Mouse (Mus musculus): ENCODE data around the gene Rbm41. TPM values are rescaled to one million over a fixed set of nuclear protein-coding genes. Genes with fewer than 3 reads are reported as not detected.

Rbm41 gene
- 5.6 and 6.5 TPM in 2 replicates for polyA plus RNA-seq (2016; fragmentation: Nextera tagmentation; extraction: Ambion mirVana)

DNA sequence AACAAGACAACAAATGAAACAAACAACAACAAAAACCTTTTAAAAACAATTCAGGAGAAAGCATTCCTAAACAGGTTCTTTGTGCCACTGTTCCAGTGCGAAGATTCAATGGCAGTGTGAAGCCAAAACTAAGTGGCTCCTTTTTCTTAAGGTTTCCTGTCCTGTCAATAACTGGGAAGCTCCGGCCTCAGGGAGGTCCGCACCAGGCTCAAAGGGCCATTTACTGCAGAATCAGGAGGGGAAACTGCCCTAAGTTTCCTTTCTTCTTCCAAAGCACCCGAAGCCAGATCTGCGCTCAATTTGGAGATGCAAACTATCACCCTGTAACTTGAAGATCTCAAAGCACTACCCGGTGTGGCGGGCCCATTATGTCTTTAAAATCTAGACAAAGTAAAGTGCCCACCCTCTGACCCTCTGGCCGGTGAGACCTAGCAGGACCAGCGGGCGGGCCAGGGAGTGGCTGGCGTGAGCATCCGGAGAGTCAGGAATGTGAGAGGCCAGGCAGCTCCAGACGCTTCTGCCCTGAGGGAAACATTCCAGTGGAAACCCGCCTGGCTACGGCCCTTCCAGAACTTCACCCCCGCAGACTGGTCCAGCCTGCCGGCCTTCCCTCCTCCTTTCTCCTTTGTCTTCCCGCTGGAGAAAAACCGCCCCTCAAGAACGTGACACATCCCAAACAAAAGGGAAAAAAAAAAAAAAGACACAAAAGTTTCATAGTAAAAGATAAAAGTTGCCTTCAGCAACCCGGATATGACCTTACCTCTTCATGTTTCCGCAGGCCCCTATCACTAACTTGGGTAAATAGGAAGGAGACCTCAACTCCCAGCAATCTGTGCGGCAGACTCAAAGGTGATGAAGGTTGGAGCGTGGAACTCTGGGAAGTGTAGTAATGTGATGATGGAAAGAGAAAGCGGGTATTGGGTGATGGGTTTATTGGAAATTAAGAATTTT, at the start of gene Rbm41:
Rbm41 (minus strand) TSS at position 856 of the 951 bp plus-strand sequence.
- peaks cover 21% of the 10 kb centered on the region for H3K36me3 ChIP-seq (replicated peaks)
- DNase-seq (ENCODE audit: low spot score): peak; percentile 66
- H3K4me3 ChIP-seq: peak within 1 kb of the TSS; percentile 61
- peaks cover 61% of the 10 kb centered on the region for H3K27me3 ChIP-seq (replicated peaks; ENCODE audit: low read depth, poor library complexity, severe bottlenecking)
- H3K9me3 ChIP-seq: no peaks in the 10 kb centered on the region
- peak within 1 kb of the TSS; percentile 85 for H3K27ac ChIP-seq (replicated peaks)
- no peaks in the 10 kb centered on the region for H3K4me1 ChIP-seq
- 13% methylated on average over 25 of the region's 25 CpGs for WGBS

DNA sequence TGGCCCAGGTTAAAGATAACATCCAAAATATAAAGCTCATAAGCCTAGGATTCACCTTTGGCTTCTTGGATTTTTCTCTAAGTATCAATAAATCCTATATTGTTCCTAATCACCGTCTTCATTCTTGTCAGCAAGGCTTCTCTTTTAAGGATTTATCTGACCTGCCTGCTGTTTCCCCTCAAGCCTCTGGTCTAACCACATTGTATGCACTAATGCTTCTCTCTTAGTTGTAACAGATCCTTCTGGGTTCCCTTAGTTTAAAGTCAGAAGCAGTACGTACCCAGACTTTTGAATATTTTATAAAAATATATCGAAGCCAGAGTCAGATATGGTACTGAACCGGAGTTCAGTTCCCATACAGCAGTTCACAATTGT, 283 bp upstream of the Rbm41 start:
- Histone ChIP-seq H3K27ac (replicated peaks) (no peak overlapping the region), H3K4me3 (peak overlapping the region; percentile 61), H3K27me3 (replicated peaks; ENCODE audit: low read depth, poor library complexity, severe bottlenecking) (peaks cover 62% of the 10 kb centered on the region), H3K9me3 (no peaks in the 10 kb centered on the region), H3K4me1 (no peaks in the 10 kb centered on the region), H3K36me3 (replicated peaks) (peaks cover 15% of the 10 kb centered on the region)
- 80% methylated on average over 4 of the region's 4 CpGs for WGBS
- no peak for DNase-seq (ENCODE audit: low spot score)

GRCm38 (mm10) chrX:139982115-139982514, 16.3 kb downstream of the Rbm41 start:
- Histone ChIP-seq H3K9me3 (no peaks in the 10 kb centered on the region), H3K27ac (replicated peaks) (no peak overlapping the region), H3K4me1 (no peaks in the 10 kb centered on the region), H3K4me3 (no peak overlapping the region), H3K27me3 (replicated peaks; ENCODE audit: low read depth, poor library complexity, severe bottlenecking) (peaks cover 32% of the 10 kb centered on the region), H3K36me3 (replicated peaks) (peaks cover 3% of the 10 kb centered on the region; the same call in 1 of the 2 replicates)
- no peak for DNase-seq (ENCODE audit: low spot score)
- WGBS: 80% methylated on average over 5 of the region's 5 CpGs

DNA sequence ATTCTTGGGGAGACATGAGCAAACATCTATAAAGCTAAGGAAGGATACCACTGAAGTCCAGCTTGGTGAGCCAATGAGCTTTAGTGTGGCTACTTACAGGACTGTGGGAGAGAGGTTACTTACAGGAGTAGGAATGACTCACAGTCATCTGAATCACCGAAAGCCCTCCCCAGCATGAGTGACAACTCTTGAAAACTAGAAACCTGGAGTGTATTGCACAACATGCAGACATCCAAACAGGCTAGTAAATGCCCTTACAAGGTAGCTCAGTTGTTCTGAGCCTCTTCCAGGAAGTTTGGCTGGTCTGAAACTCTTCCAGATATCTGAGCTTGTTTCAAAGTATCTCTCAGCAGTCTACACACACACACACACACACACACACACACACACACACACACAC, 64.9 kb downstream of the Rbm41 start:
- no peak overlapping the region for H3K27ac ChIP-seq (replicated peaks)
- peaks cover 15% of the 10 kb centered on the region for H3K27me3 ChIP-seq (replicated peaks; ENCODE audit: low read depth, poor library complexity, severe bottlenecking)
- no peaks in the 10 kb centered on the region for H3K4me1 ChIP-seq
- 88% methylated on average over 1 of the region's 1 CpGs for WGBS
- no peak overlapping the region for H3K4me3 ChIP-seq
- H3K9me3 ChIP-seq: no peaks in the 10 kb centered on the region
- H3K36me3 ChIP-seq (replicated peaks): no peaks in the 10 kb centered on the region
- no peak for DNase-seq (ENCODE audit: low spot score)

GRCm38 (mm10) chrX:139932472-139932871, 65.9 kb downstream of the Rbm41 start:
- no peak for DNase-seq (ENCODE audit: low spot score)
- Histone ChIP-seq H3K9me3 (no peaks in the 10 kb centered on the region), H3K4me3 (no peak overlapping the region), H3K27ac (replicated peaks) (no peak overlapping the region), H3K36me3 (replicated peaks) (no peaks in the 10 kb centered on the region), H3K4me1 (no peaks in the 10 kb centered on the region), H3K27me3 (replicated peaks; ENCODE audit: low read depth, poor library complexity, severe bottlenecking) (peaks cover 17% of the 10 kb centered on the region)
- WGBS: 68% methylated on average over 3 of the region's 3 CpGs

GRCm38 (mm10) chrX:139920572-139920971, 77.8 kb downstream of the Rbm41 start:
- DNase-seq (ENCODE audit: low spot score): no peak
- Histone ChIP-seq H3K9me3 (no peaks in the 10 kb centered on the region), H3K27me3 (replicated peaks; ENCODE audit: low read depth, poor library complexity, severe bottlenecking) (peaks cover 21% of the 10 kb centered on the region), H3K27ac (replicated peaks) (no peak overlapping the region), H3K36me3 (replicated peaks) (no peaks in the 10 kb centered on the region), H3K4me3 (no peak overlapping the region), H3K4me1 (no peaks in the 10 kb centered on the region)
- 87% methylated on average over 4 of the region's 4 CpGs for WGBS

DNA sequence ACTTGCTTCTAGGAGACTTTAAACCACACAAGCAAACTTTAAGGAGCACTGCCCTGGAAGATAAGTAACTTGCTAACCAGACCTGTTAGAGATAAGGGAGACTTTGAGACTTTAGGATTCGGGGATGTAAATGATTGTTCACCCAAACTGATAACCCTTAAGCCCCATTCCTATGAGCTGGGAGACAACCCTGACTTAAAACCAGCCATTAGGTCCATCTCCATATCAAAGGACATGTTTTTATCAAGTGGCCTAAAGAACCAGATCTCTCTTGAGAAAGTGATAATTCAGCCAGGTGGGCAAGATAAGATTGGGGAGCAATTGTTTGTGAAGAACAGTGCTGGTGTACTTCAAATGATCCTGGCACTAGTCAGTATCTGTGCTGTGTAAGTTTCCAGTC, 107.0 kb downstream of the Rbm41 start:
- Histone ChIP-seq H3K27me3 (replicated peaks; ENCODE audit: low read depth, poor library complexity, severe bottlenecking) (peaks cover 14% of the 10 kb centered on the region), H3K4me1 (no peaks in the 10 kb centered on the region), H3K4me3 (no peak overlapping the region), H3K27ac (replicated peaks) (no peak overlapping the region), H3K36me3 (replicated peaks) (no peaks in the 10 kb centered on the region), H3K9me3 (no peaks in the 10 kb centered on the region)
- no peak for DNase-seq (ENCODE audit: low spot score)
- WGBS: 67% methylated on average over 1 of the region's 1 CpGs

GRCm38 (mm10) chrX:139883221-139883620, 115.2 kb downstream of the Rbm41 start:
- Histone ChIP-seq H3K4me1 (no peaks in the 10 kb centered on the region), H3K4me3 (no peak overlapping the region), H3K27me3 (replicated peaks; ENCODE audit: low read depth, poor library complexity, severe bottlenecking) (peaks cover 44% of the 10 kb centered on the region), H3K9me3 (no peaks in the 10 kb centered on the region), H3K27ac (replicated peaks) (no peak overlapping the region), H3K36me3 (replicated peaks) (no peaks in the 10 kb centered on the region)
- no peak for DNase-seq (ENCODE audit: low spot score)

DNA sequence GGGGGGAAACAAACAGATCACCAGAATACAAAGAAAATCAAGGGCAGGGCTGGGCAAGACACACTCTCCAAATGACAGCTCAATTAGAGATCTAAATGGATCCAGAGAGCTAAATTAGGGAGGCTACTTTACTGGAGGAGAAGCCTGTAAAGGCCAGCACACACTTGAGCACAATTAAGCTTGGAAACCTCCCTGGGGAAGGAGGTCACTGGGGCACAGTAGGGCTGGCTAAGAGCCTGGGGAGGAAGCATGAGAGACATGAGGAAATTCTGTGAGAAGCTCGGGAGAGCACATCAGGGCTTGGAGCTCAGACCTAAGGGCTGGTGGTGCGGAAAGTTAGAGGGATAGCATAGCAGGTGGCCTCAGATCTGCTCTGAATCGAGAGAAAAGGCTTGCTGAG, 120.5 kb downstream of the Rbm41 start:
- Histone ChIP-seq H3K9me3 (no peaks in the 10 kb centered on the region), H3K27me3 (replicated peaks; ENCODE audit: low read depth, poor library complexity, severe bottlenecking) (peaks cover 62% of the 10 kb centered on the region), H3K4me1 (0 out of 2 replicates have a peak, but pooled peaks cover 2% of the 10 kb centered on the region), H3K27ac (replicated peaks) (no peak overlapping the region), H3K36me3 (replicated peaks) (no peaks in the 10 kb centered on the region), H3K4me3 (no peak overlapping the region)
- DNase-seq (ENCODE audit: low spot score): peak; percentile 10
- WGBS: 25% methylated on average over 3 of the region's 3 CpGs

DNA sequence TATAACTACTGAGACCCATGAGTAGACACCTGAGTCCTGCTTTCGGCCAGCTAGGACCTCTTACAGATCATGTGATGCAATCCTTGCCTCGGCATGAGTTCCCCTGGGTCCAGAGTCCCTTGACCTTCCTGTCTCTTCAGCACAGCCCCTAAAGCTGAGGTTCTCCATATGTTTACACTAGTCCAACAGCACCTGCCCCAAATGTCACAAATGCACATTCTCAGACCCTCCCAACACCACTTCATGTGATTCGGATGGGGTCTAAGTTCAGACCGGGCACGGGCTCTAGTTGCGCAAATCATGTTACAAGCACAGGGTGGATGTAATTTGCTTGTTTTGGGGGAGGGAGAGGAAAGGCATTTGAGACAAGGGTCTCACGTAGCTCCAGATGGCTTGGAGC, 121.3 kb downstream of the Rbm41 start:
- WGBS: 60% methylated on average over 7 of the region's 7 CpGs
- H3K4me1 ChIP-seq: 0 out of 2 replicates have a peak, but pooled peaks cover 2% of the 10 kb centered on the region
- DNase-seq (ENCODE audit: low spot score): peak; percentile 10
- no peaks in the 10 kb centered on the region for H3K9me3 ChIP-seq
- H3K27me3 ChIP-seq (replicated peaks; ENCODE audit: low read depth, poor library complexity, severe bottlenecking): peaks cover 71% of the 10 kb centered on the region
- no peaks in the 10 kb centered on the region for H3K36me3 ChIP-seq (replicated peaks)
- H3K27ac ChIP-seq (replicated peaks): no peak overlapping the region
- no peak overlapping the region for H3K4me3 ChIP-seq

GRCm38 (mm10) chrX:139870938-139871791, 127.2 kb downstream of the Rbm41 start, which contains the start of gene Morc4:
Morc4 (minus strand) TSS chrX:139871677.
- H3K4me1 ChIP-seq: no peaks in the 10 kb centered on the region; the same call in 1 of the 2 replicates
- H3K27ac ChIP-seq (replicated peaks): peak within 1 kb of the TSS; percentile 80
- peaks cover 70% of the 10 kb centered on the region for H3K27me3 ChIP-seq (replicated peaks; ENCODE audit: low read depth, poor library complexity, severe bottlenecking)
- peak; percentile 81 for DNase-seq (ENCODE audit: low spot score)
- no peaks in the 10 kb centered on the region; the same call in 1 of the 2 replicates for H3K9me3 ChIP-seq
- H3K36me3 ChIP-seq (replicated peaks): no peaks in the 10 kb centered on the region
- WGBS: 20% methylated on average over 81 of the region's 87 CpGs
- peak within 1 kb of the TSS; percentile 69 for H3K4me3 ChIP-seq

DNA sequence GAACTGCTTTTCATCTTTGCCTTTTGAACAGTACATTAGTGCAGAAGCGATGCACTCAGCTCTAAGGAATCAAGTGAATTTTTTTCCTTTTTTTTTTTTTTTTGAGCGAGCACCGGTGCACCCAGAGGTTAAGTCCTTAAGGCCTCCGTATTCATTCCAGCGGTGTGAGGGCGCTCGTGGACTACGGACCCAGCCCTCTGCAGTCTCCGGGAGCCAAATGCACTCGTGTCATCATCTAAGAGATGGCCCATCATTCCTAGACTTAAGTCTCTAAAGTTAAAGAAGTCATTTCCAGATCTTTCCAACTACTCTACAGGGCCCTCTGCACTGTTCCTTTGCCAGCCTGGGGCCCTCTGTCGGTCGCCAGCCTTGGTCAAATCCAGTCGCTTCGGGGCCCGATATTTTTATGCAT, 128.1 kb downstream of the Rbm41 start:
- Histone ChIP-seq H3K4me1 (no peaks in the 10 kb centered on the region; the same call in 1 of the 2 replicates), H3K36me3 (replicated peaks) (no peaks in the 10 kb centered on the region), H3K4me3 (peak overlapping the region; percentile 69), H3K27ac (replicated peaks) (no peak overlapping the region), H3K9me3 (no peaks in the 10 kb centered on the region; the same call in 1 of the 2 replicates), H3K27me3 (replicated peaks; ENCODE audit: low read depth, poor library complexity, severe bottlenecking) (peaks cover 68% of the 10 kb centered on the region)
- 18% methylated on average over 15 of the region's 15 CpGs for WGBS
- peak; percentile 43 for DNase-seq (ENCODE audit: low spot score)

Data from embryonic facial prominence, embryonic 10.5 days (tissue).